Mouse (Mus musculus): ENCODE results near the gene Aoc1. TPM values are rescaled to one million over a fixed set of nuclear protein-coding genes. Genes with fewer than 3 reads are reported as not detected.

The Aoc1 gene
- total and polyA plus RNA-seq, 3 experiments, result 0.19 to 0.21 TPM; not detected in 1

GRCm38 (mm10) chr6:48861616-48862280 is 10.9 kb upstream of the Aoc1 start:
- Histone ChIP-seq H3K27ac (ENCODE audit: insufficient read depth, low read depth) (no peak overlapping the region), H3K9ac (ENCODE audit: insufficient read depth, low read depth) (no peak overlapping the region), H3K9me3 (replicated peaks; ENCODE audit: low read length) (no peaks in the 10 kb centered on the region), H3K27me3 (replicated peaks) (peaks cover 4% of the 10 kb centered on the region), H3K79me2 (replicated peaks; ENCODE audit: control insufficient read depth, extremely low read depth, insufficient read depth, poor library complexity, severe bottlenecking) (no peaks in the 10 kb centered on the region), H3K4me3 (replicated peaks in 1 of 3; ENCODE audit: low read depth in 2 of 3, low read length in 2 of 3, poor library complexity in 1 of 3) (no peak overlapping the region), H3K36me3 (replicated peaks in 1 of 2; ENCODE audit: control insufficient read depth in 1 of 2, insufficient read depth in 1 of 2, low read length in 1 of 2) (no peaks in the 10 kb centered on the region), H3K4me2 (ENCODE audit: insufficient read depth, low read depth, poor library complexity, severe bottlenecking) (no peak overlapping the region), H3K4me1 (ENCODE audit: control insufficient read depth in 1 of 2, insufficient read depth in 2 of 2) (peaks cover 0 to 22% of the 10 kb centered on the region in 2 experiments; a peak in 2 of 4 replicates)
- no peak for TF ChIP-seq MEF2A (IDR thresholded peaks at IDR 0.05; ENCODE audit: borderline replicate concordance, low read depth, low read length)
- no peak for TF ChIP-seq GABPA (IDR thresholded peaks at IDR 0.05; ENCODE audit: insufficient replicate concordance, low read depth, low read length)
- in situ Hi-C loops (cut with MboI; ENCODE audit: low pct_ligation_motif_present, low pct_unique_long_range_greater_than_20kb, low sequenced_read_pairs), result loop anchor here (10.0 kb wide), 1 partner anchor 93 kb away; no protein-coding TSS in a partner anchor
- dilution Hi-C loops (cut with MboI; ENCODE audit: extremely low pct_ligation_motif_present, extremely low pct_unique_long_range_greater_than_20kb, low sequenced_read_pairs), result no loop called here
- no peak for DNase-seq (ENCODE audit: extremely low read depth)

GRCm38 (mm10) chr6:48862816-48863215 is 9.9 kb upstream of the Aoc1 start:
- Histone ChIP-seq H3K9me3 (replicated peaks; ENCODE audit: low read length) (no peaks in the 10 kb centered on the region), H3K36me3 (replicated peaks in 1 of 2; ENCODE audit: control insufficient read depth in 1 of 2, insufficient read depth in 1 of 2, low read length in 1 of 2) (no peaks in the 10 kb centered on the region), H3K4me2 (ENCODE audit: insufficient read depth, low read depth, poor library complexity, severe bottlenecking) (no peak overlapping the region), H3K27me3 (replicated peaks) (peaks cover 4% of the 10 kb centered on the region), H3K4me3 (replicated peaks in 1 of 3; ENCODE audit: low read depth in 2 of 3, low read length in 2 of 3, poor library complexity in 1 of 3) (no peak overlapping the region), H3K79me2 (replicated peaks; ENCODE audit: control insufficient read depth, extremely low read depth, insufficient read depth, poor library complexity, severe bottlenecking) (no peaks in the 10 kb centered on the region), H3K9ac (ENCODE audit: insufficient read depth, low read depth) (no peak overlapping the region), H3K4me1 (ENCODE audit: control insufficient read depth in 1 of 2, insufficient read depth in 2 of 2) (peaks cover 0 to 15% of the 10 kb centered on the region in 2 experiments; a peak in 2 of 4 replicates), H3K27ac (ENCODE audit: insufficient read depth, low read depth) (no peak overlapping the region)
- DNase-seq (ENCODE audit: extremely low read depth), result no peak
- TF ChIP-seq RAD21 (IDR thresholded peaks at IDR 0.05; ENCODE audit: low read depth, low read length) (no peak), NRF1 (IDR thresholded peaks at IDR 0.05; ENCODE audit: low read depth, low read length) (no peak), CTCF (conservative IDR thresholded peaks at IDR 0.05 in 1 of 2, IDR thresholded peaks at IDR 0.05 in 1 of 2; ENCODE audit: low read depth in 2 of 2, low read length in 2 of 2) (no peak), TCF12 (IDR thresholded peaks at IDR 0.05; ENCODE audit: low read depth, low read length) (no peak), HCFC1 (IDR thresholded peaks at IDR 0.05; ENCODE audit: low read depth, low read length) (no peak), IRF4 (IDR thresholded peaks at IDR 0.05; ENCODE audit: low read depth, low read length) (no peak), RCOR1 (conservative IDR thresholded peaks at IDR 0.05; ENCODE audit: low read depth, low read length) (no peak), MAX (IDR thresholded peaks at IDR 0.05; ENCODE audit: low read length) (no peak), UBTF (IDR thresholded peaks at IDR 0.05; ENCODE audit: low read depth, low read length) (no peak), TBP (conservative IDR thresholded peaks at IDR 0.05; ENCODE audit: low read depth, low read length) (no peak), SMC3 (IDR thresholded peaks at IDR 0.05; ENCODE audit: low read depth, low read length) (no peak), USF1 (IDR thresholded peaks at IDR 0.05; ENCODE audit: low read depth, low read length) (no peak), NELFE (IDR thresholded peaks at IDR 0.05; ENCODE audit: low read depth, low read length) (no peak), ZNF384 (IDR thresholded peaks at IDR 0.05; ENCODE audit: low read depth, low read length) (no peak)
- dilution Hi-C loops (cut with MboI; ENCODE audit: extremely low pct_ligation_motif_present, extremely low pct_unique_long_range_greater_than_20kb, low sequenced_read_pairs), result no loop called here
- in situ Hi-C loops (cut with MboI; ENCODE audit: low pct_ligation_motif_present, low pct_unique_long_range_greater_than_20kb, low sequenced_read_pairs), result loop anchor here (10.0 kb wide), 1 partner anchor 92 kb away; no protein-coding TSS in a partner anchor

Measured in CH12.LX (cell line).